Mouse (Mus musculus): ENCODE measurements around the gene Misp. TPM values are rescaled to one million over a fixed set of nuclear protein-coding genes. Genes with fewer than 3 reads are reported as not detected.
A peak's percentile ranks its signal among the peaks of the same experiment; 100 is the strongest.

Gene Misp
- polyA plus RNA-seq, 1 experiment from 2014 or later: 0.39 TPM

- no peaks in the 10 kb centered on the region for H3K4me1 ChIP-seq (ENCODE audit: control insufficient read depth, insufficient read depth, low read length)
These were observed 31.2 kb upstream of the Misp start for GRCm38 (mm10) chr10:79789581-79789980.

GRCm38 (mm10) chr10:79790861-79791260 is 29.9 kb upstream of the Misp start, which contains the start of gene Prss57:
Gene Prss57 (minus strand): TSS chr10:79790961.
- no peak for ATAC-seq (replicated peaks; ENCODE audit: insufficient number of reproducible peaks, low FRiP score, low TSS enrichment, low read depth)
- Histone ChIP-seq H3K4me1 (ENCODE audit: control insufficient read depth, insufficient read depth, low read length) (peaks cover 2% of the 10 kb centered on the region), H3K9ac (replicated peaks; ENCODE audit: low read length) (no peak within 1 kb of the TSS), H3K27ac (replicated peaks; ENCODE audit: low read depth, low read length) (no peak within 1 kb of the TSS), H3K4me2 (ENCODE audit: low read depth, low read length) (no peak within 1 kb of the TSS), H3K9me3 (replicated peaks; ENCODE audit: control insufficient read depth, low read length) (no peaks in the 10 kb centered on the region), H3K36me3 (replicated peaks; ENCODE audit: control insufficient read depth, insufficient read depth, low read depth, low read length) (no peaks in the 10 kb centered on the region), H3K27me3 (ENCODE audit: control insufficient read depth, insufficient read depth, low read length) (no peaks in the 10 kb centered on the region; the same call in 1 of the 2 replicates), H3K4me3 (ENCODE audit: low read depth, low read length) (no peak within 1 kb of the TSS)
- 86% methylated on average over 4 of the region's 4 CpGs for WGBS
- no peak for DNase-seq (ENCODE audit: low spot score)

More at GRCm38 (mm10) chr10:79789581-79789980, 31.2 kb upstream of the Misp start:
- 63% methylated on average over 2 of the region's 2 CpGs for WGBS
- no peak overlapping the region for H3K9ac ChIP-seq (replicated peaks; ENCODE audit: low read length)
- H3K27ac ChIP-seq (replicated peaks; ENCODE audit: low read depth, low read length): no peak overlapping the region
- DNase-seq (ENCODE audit: low spot score): no peak
- no peaks in the 10 kb centered on the region for H3K9me3 ChIP-seq (replicated peaks; ENCODE audit: control insufficient read depth, low read length)
- H3K27me3 ChIP-seq (ENCODE audit: control insufficient read depth, insufficient read depth, low read length): no peaks in the 10 kb centered on the region; the same call in 1 of the 2 replicates
- no peak overlapping the region for H3K4me3 ChIP-seq (ENCODE audit: low read depth, low read length)
- H3K36me3 ChIP-seq (replicated peaks; ENCODE audit: control insufficient read depth, insufficient read depth, low read depth, low read length): no peaks in the 10 kb centered on the region
- no peak overlapping the region for H3K4me2 ChIP-seq (ENCODE audit: low read depth, low read length)
- ATAC-seq (replicated peaks; ENCODE audit: insufficient number of reproducible peaks, low FRiP score, low TSS enrichment, low read depth): no peak

GRCm38 (mm10) chr10:79792339-79793040 is 28.3 kb upstream of the Misp start:
- Histone ChIP-seq H3K27ac (replicated peaks; ENCODE audit: low read depth, low read length) (no peak overlapping the region), H3K4me3 (ENCODE audit: low read depth, low read length) (0 out of 2 replicates have a peak overlapping the region, but pooled peaks have one; percentile 1)
- 80% methylated on average over 5 of the region's 5 CpGs for WGBS

GRCm38 (mm10) chr10:79793051-79793737 is 27.6 kb upstream of the Misp start, which contains the start of gene Palm:
Gene Palm (plus strand): TSS chr10:79793572.
- Histone ChIP-seq H3K27ac (replicated peaks; ENCODE audit: low read depth, low read length) (peak within 1 kb of the TSS; percentile 75), H3K4me2 (ENCODE audit: low read depth, low read length) (peak within 1 kb of the TSS; percentile 90), H3K9me3 (replicated peaks; ENCODE audit: control insufficient read depth, low read length) (no peaks in the 10 kb centered on the region), H3K4me1 (ENCODE audit: control insufficient read depth, insufficient read depth, low read length) (peaks cover 6% of the 10 kb centered on the region), H3K9ac (replicated peaks; ENCODE audit: low read length) (peak within 1 kb of the TSS; percentile 95), H3K4me3 (ENCODE audit: low read depth, low read length) (peak within 1 kb of the TSS; percentile 87), H3K36me3 (replicated peaks; ENCODE audit: control insufficient read depth, insufficient read depth, low read depth, low read length) (no peaks in the 10 kb centered on the region), H3K27me3 (ENCODE audit: control insufficient read depth, insufficient read depth, low read length) (no peaks in the 10 kb centered on the region)
- peak; percentile 53 for ATAC-seq (replicated peaks; ENCODE audit: insufficient number of reproducible peaks, low FRiP score, low TSS enrichment, low read depth)
- peak; percentile 88 for DNase-seq (ENCODE audit: low spot score)
- 5% methylated on average over 50 of the region's 51 CpGs for WGBS

More at GRCm38 (mm10) chr10:79792339-79793040, 28.3 kb upstream of the Misp start:
- Histone ChIP-seq H3K27me3 (ENCODE audit: control insufficient read depth, insufficient read depth, low read length) (no peaks in the 10 kb centered on the region), H3K36me3 (replicated peaks; ENCODE audit: control insufficient read depth, insufficient read depth, low read depth, low read length) (no peaks in the 10 kb centered on the region), H3K4me2 (ENCODE audit: low read depth, low read length) (no peak overlapping the region), H3K4me1 (ENCODE audit: control insufficient read depth, insufficient read depth, low read length) (peaks cover 6% of the 10 kb centered on the region), H3K9ac (replicated peaks; ENCODE audit: low read length) (no peak overlapping the region), H3K9me3 (replicated peaks; ENCODE audit: control insufficient read depth, low read length) (no peaks in the 10 kb centered on the region)
- no peak for DNase-seq (ENCODE audit: low spot score)
- ATAC-seq (replicated peaks; ENCODE audit: insufficient number of reproducible peaks, low FRiP score, low TSS enrichment, low read depth): no peak

- peaks cover 6% of the 10 kb centered on the region for H3K4me1 ChIP-seq (ENCODE audit: control insufficient read depth, insufficient read depth, low read length)
- 1% methylated on average over 35 of the region's 38 CpGs for WGBS
- peak; percentile 65 for DNase-seq (ENCODE audit: low spot score)
These were observed 26.9 kb upstream of the Misp start for GRCm38 (mm10) chr10:79793738-79794490.

GRCm38 (mm10) chr10:79794491-79794931 is 26.3 kb upstream of the Misp start:
- Histone ChIP-seq H3K4me1 (ENCODE audit: control insufficient read depth, insufficient read depth, low read length) (peaks cover 6% of the 10 kb centered on the region), H3K9me3 (replicated peaks; ENCODE audit: control insufficient read depth, low read length) (no peaks in the 10 kb centered on the region), H3K4me2 (ENCODE audit: low read depth, low read length) (peak overlapping the region; percentile 90), H3K27me3 (ENCODE audit: control insufficient read depth, insufficient read depth, low read length) (no peaks in the 10 kb centered on the region), H3K36me3 (replicated peaks; ENCODE audit: control insufficient read depth, insufficient read depth, low read depth, low read length) (no peaks in the 10 kb centered on the region), H3K4me3 (ENCODE audit: low read depth, low read length) (peak overlapping the region; percentile 87), H3K27ac (replicated peaks; ENCODE audit: low read depth, low read length) (peak overlapping the region; percentile 75), H3K9ac (replicated peaks; ENCODE audit: low read length) (peak overlapping the region; percentile 95)
- DNase-seq (ENCODE audit: low spot score): no peak
- ATAC-seq (replicated peaks; ENCODE audit: insufficient number of reproducible peaks, low FRiP score, low TSS enrichment, low read depth): peak; percentile 41
- 13% methylated on average over 10 of the region's 10 CpGs for WGBS

More at GRCm38 (mm10) chr10:79793738-79794490, 26.9 kb upstream of the Misp start:
- no peaks in the 10 kb centered on the region for H3K27me3 ChIP-seq (ENCODE audit: control insufficient read depth, insufficient read depth, low read length)
- H3K27ac ChIP-seq (replicated peaks; ENCODE audit: low read depth, low read length): peak overlapping the region; percentile 75
- H3K36me3 ChIP-seq (replicated peaks; ENCODE audit: control insufficient read depth, insufficient read depth, low read depth, low read length): no peaks in the 10 kb centered on the region
- H3K4me2 ChIP-seq (ENCODE audit: low read depth, low read length): peak overlapping the region; percentile 90
- peak; percentile 24 for ATAC-seq (replicated peaks; ENCODE audit: insufficient number of reproducible peaks, low FRiP score, low TSS enrichment, low read depth)
- no peaks in the 10 kb centered on the region for H3K9me3 ChIP-seq (replicated peaks; ENCODE audit: control insufficient read depth, low read length)
- H3K4me3 ChIP-seq (ENCODE audit: low read depth, low read length): peak overlapping the region; percentile 87
- H3K9ac ChIP-seq (replicated peaks; ENCODE audit: low read length): peak overlapping the region; percentile 95

GRCm38 (mm10) chr10:79795905-79796304 is 24.9 kb upstream of the Misp start:
- Histone ChIP-seq H3K9me3 (replicated peaks; ENCODE audit: control insufficient read depth, low read length) (no peaks in the 10 kb centered on the region), H3K9ac (replicated peaks; ENCODE audit: low read length) (no peak overlapping the region), H3K27me3 (ENCODE audit: control insufficient read depth, insufficient read depth, low read length) (no peaks in the 10 kb centered on the region), H3K4me2 (ENCODE audit: low read depth, low read length) (no peak overlapping the region), H3K36me3 (replicated peaks; ENCODE audit: control insufficient read depth, insufficient read depth, low read depth, low read length) (no peaks in the 10 kb centered on the region), H3K4me3 (ENCODE audit: low read depth, low read length) (no peak overlapping the region), H3K27ac (replicated peaks; ENCODE audit: low read depth, low read length) (no peak overlapping the region), H3K4me1 (ENCODE audit: control insufficient read depth, insufficient read depth, low read length) (peaks cover 6% of the 10 kb centered on the region)
- ATAC-seq (replicated peaks; ENCODE audit: insufficient number of reproducible peaks, low FRiP score, low TSS enrichment, low read depth) (no peak), DNase-seq (ENCODE audit: low spot score) (no peak)
- WGBS: 96% methylated on average over 3 of the region's 3 CpGs

All from embryonic facial prominence, embryonic 11.5 days (tissue).